Mouse (Mus musculus): ENCODE measurements around the gene AW822073. TPM values are rescaled to one million over a fixed set of nuclear protein-coding genes. Genes with fewer than 3 reads are reported as not detected.

The AW822073 gene
- polyA plus RNA-seq, 1 experiment = not detected

DNA sequence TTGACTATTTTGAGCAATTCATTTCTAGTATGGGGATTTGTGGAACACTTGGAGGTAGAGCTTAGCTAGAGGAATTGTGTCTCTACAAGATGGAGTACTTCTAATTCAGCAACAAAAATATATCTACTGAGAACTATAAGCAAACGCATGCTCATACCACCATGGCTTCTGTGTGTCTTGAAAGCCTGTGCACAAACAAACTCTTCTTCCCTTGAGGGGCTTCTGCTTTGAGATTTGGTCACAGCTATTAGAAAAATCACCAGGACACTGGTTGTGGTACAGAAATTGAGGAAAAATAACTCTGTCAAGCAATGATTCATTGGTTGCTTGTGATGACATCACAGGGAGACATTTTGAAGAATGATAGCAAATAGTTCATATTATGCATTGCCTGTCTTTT lies 9.4 kb downstream of the AW822073 start:
- WGBS = 90% methylated on average over 1 of the region's 1 CpGs
- TF ChIP-seq CTCF (IDR thresholded peaks at IDR 0.05; ENCODE audit: insufficient read depth, low read depth, low read length) (no peak), POLR2A (IDR thresholded peaks at IDR 0.05; ENCODE audit: insufficient read depth, low read depth, low read length) (no peak)
- Histone ChIP-seq H3K4me1 (ENCODE audit: control insufficient read depth, insufficient read depth, low read length) (no peaks in the 10 kb centered on the region), H3K27ac (ENCODE audit: insufficient read depth, low read depth, low read length) (no peak overlapping the region), H3K4me3 (ENCODE audit: insufficient read depth, low read depth, low read length) (no peak overlapping the region)

DNA sequence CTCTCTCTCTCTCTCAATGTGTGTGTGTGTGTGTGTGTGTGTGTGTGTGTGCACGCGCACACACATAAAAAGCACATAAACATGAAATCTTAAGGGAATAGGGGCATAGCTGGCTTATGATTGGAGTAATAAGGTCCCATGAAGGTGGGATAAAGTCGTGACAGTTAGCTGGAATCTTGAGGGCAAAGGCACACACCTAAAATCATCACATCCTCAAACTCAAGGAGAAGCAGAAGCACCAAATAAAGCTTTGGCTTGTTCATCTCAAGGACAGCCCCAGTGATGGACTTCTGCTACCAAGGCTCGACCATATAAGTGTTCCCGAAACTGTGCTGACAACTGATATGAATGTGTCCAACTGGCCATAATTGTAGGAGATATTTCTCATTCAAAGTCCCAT lies 9.8 kb downstream of the AW822073 start:
- Histone ChIP-seq H3K4me3 (ENCODE audit: insufficient read depth, low read depth, low read length) (no peak overlapping the region), H3K27ac (ENCODE audit: insufficient read depth, low read depth, low read length) (no peak overlapping the region), H3K4me1 (ENCODE audit: control insufficient read depth, insufficient read depth, low read length) (no peaks in the 10 kb centered on the region)
- TF ChIP-seq CTCF (IDR thresholded peaks at IDR 0.05; ENCODE audit: insufficient read depth, low read depth, low read length) = no peak
- TF ChIP-seq POLR2A (IDR thresholded peaks at IDR 0.05; ENCODE audit: insufficient read depth, low read depth, low read length) = no peak
- 78% methylated on average over 5 of the region's 5 CpGs for WGBS

GRCm38 (mm10) chr10:58214497-58214896 lies 10.2 kb downstream of the AW822073 start:
- Histone ChIP-seq H3K27ac (ENCODE audit: insufficient read depth, low read depth, low read length) (no peak overlapping the region), H3K4me1 (ENCODE audit: control insufficient read depth, insufficient read depth, low read length) (no peaks in the 10 kb centered on the region), H3K4me3 (ENCODE audit: insufficient read depth, low read depth, low read length) (no peak overlapping the region)
- TF ChIP-seq POLR2A (IDR thresholded peaks at IDR 0.05; ENCODE audit: insufficient read depth, low read depth, low read length) = no peak
- no peak for TF ChIP-seq CTCF (IDR thresholded peaks at IDR 0.05; ENCODE audit: insufficient read depth, low read depth, low read length)

GRCm38 (mm10) chr10:58212230-58212629 lies 12.5 kb downstream of the AW822073 start:
- Histone ChIP-seq H3K27ac (ENCODE audit: insufficient read depth, low read depth, low read length) (no peak overlapping the region), H3K4me3 (ENCODE audit: insufficient read depth, low read depth, low read length) (no peak overlapping the region), H3K4me1 (ENCODE audit: control insufficient read depth, insufficient read depth, low read length) (no peaks in the 10 kb centered on the region)
- WGBS = 78% methylated on average over 7 of the region's 7 CpGs
- no peak for TF ChIP-seq CTCF (IDR thresholded peaks at IDR 0.05; ENCODE audit: insufficient read depth, low read depth, low read length)
- TF ChIP-seq POLR2A (IDR thresholded peaks at IDR 0.05; ENCODE audit: insufficient read depth, low read depth, low read length) = no peak

- Histone ChIP-seq H3K4me3 (ENCODE audit: insufficient read depth, low read depth, low read length) (no peak overlapping the region), H3K4me1 (ENCODE audit: control insufficient read depth, insufficient read depth, low read length) (no peaks in the 10 kb centered on the region), H3K27ac (ENCODE audit: insufficient read depth, low read depth, low read length) (no peak overlapping the region)
- TF ChIP-seq CTCF (IDR thresholded peaks at IDR 0.05; ENCODE audit: insufficient read depth, low read depth, low read length) (no peak), POLR2A (IDR thresholded peaks at IDR 0.05; ENCODE audit: insufficient read depth, low read depth, low read length) (no peak)
- 96% methylated on average over 2 of the region's 2 CpGs for WGBS
These were observed 13.5 kb downstream of the AW822073 start for GRCm38 (mm10) chr10:58211213-58211612.

DNA sequence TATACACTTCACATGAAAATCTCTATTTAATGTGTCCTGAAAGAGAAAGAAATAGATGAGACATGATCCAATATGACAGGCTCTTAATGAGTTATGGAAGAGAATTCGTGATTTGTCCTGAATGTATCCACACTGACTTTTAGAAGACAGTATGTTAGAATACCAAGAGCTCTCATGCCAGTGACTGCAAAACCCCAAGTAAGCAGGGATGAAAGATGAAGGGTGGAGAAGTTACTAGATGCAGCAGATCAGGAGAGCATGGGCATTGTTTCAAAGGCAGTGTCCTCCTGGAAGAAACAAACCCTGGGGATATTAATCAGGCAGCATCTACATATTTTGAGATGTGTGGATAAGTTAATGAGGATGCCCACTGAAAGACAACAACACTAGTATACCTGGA lies 14.2 kb downstream of the AW822073 start:
- Histone ChIP-seq H3K27ac (ENCODE audit: insufficient read depth, low read depth, low read length) (no peak overlapping the region), H3K4me1 (ENCODE audit: control insufficient read depth, insufficient read depth, low read length) (no peaks in the 10 kb centered on the region), H3K4me3 (ENCODE audit: insufficient read depth, low read depth, low read length) (no peak overlapping the region)
- 60% methylated on average over 1 of the region's 1 CpGs for WGBS
- TF ChIP-seq POLR2A (IDR thresholded peaks at IDR 0.05; ENCODE audit: insufficient read depth, low read depth, low read length) = no peak
- TF ChIP-seq CTCF (IDR thresholded peaks at IDR 0.05; ENCODE audit: insufficient read depth, low read depth, low read length) = no peak

DNA sequence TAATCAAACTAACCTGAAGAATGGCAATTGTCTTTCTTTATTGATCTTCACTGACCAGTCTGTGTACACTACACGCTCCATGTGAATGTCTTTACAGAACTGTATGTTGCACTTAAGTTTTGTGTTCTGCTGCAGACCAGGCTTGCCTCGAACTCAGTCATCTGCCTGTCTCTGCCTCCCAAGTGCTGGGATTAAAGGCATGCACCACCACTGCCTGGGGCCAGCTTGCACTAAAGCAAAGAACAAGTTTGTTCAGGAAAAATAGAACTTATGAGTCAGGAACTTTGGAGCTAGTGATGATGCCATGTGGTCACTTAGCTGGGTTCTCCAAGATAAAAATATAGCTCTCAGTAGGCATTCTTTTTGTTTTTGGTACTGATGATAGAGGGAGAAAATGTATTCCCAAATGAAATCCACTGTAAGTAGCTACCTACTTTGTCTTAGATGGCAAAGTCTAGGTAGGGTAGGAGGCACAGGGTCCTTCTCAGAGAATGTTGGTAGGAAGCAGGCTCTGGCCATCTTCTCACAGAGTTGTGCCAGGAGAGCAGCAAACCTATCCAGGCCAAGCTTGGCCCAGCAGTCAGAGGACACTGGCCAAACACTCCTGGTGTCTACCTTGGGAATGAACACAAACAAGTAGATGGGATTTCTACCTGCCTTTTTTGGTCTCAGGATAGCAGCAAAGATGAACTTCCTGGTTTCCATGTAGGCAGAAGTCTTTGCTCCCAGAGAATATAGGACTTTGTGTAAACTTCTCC lies 14.8 kb downstream of the AW822073 start:
- WGBS = 65% methylated on average over 2 of the region's 2 CpGs
- Histone ChIP-seq H3K4me3 (ENCODE audit: insufficient read depth, low read depth, low read length) (no peak overlapping the region), H3K27ac (ENCODE audit: insufficient read depth, low read depth, low read length) (no peak overlapping the region), H3K4me1 (ENCODE audit: control insufficient read depth, insufficient read depth, low read length) (no peaks in the 10 kb centered on the region)
- no peak for TF ChIP-seq CTCF (IDR thresholded peaks at IDR 0.05; ENCODE audit: insufficient read depth, low read depth, low read length)
- no peak for TF ChIP-seq POLR2A (IDR thresholded peaks at IDR 0.05; ENCODE audit: insufficient read depth, low read depth, low read length)

- TF ChIP-seq CTCF (IDR thresholded peaks at IDR 0.05; ENCODE audit: insufficient read depth, low read depth, low read length) = no peak
- H3K27ac ChIP-seq (ENCODE audit: insufficient read depth, low read depth, low read length) = no peak overlapping the region
These were observed 17.9 kb downstream of the AW822073 start for GRCm38 (mm10) chr10:58206639-58207404.

GRCm38 (mm10) chr10:58205986-58206385 lies 18.7 kb downstream of the AW822073 start:
- no peak overlapping the region for H3K27ac ChIP-seq (ENCODE audit: insufficient read depth, low read depth, low read length)
- H3K4me3 ChIP-seq (ENCODE audit: insufficient read depth, low read depth, low read length) = no peak overlapping the region
- 28% methylated on average over 1 of the region's 1 CpGs for WGBS
- TF ChIP-seq POLR2A (IDR thresholded peaks at IDR 0.05; ENCODE audit: insufficient read depth, low read depth, low read length) (no peak), CTCF (IDR thresholded peaks at IDR 0.05; ENCODE audit: insufficient read depth, low read depth, low read length) (no peak)
- H3K4me1 ChIP-seq (ENCODE audit: control insufficient read depth, insufficient read depth, low read length) = no peaks in the 10 kb centered on the region

More at GRCm38 (mm10) chr10:58206639-58207404, 17.9 kb downstream of the AW822073 start:
- WGBS = 92% methylated on average over 4 of the region's 4 CpGs
- H3K4me1 ChIP-seq (ENCODE audit: control insufficient read depth, insufficient read depth, low read length) = no peaks in the 10 kb centered on the region
- no peak overlapping the region for H3K4me3 ChIP-seq (ENCODE audit: insufficient read depth, low read depth, low read length)

Other genes starting within 250 kb of the AW822073 start
- gene Duxf3, start 7.7 kb upstream of the AW822073 start, polyA plus RNA-seq (2012; ENCODE audit: insufficient read depth, insufficient read length, low replicate concordance, missing spikeins) = not detected in 2 replicates
- gene Gm4981, start 11.8 kb upstream of the AW822073 start, polyA plus RNA-seq (2012; ENCODE audit: insufficient read depth, insufficient read length, low replicate concordance, missing spikeins) = not detected in 2 replicates
- not detected in 2 replicates for gene Gcc2, start 30.6 kb upstream of the AW822073 start, polyA plus RNA-seq (2012; ENCODE audit: insufficient read depth, insufficient read length, low replicate concordance, missing spikeins)
- gene Lims1, start 98.5 kb upstream of the AW822073 start, polyA plus RNA-seq (2012; ENCODE audit: insufficient read depth, insufficient read length, low replicate concordance, missing spikeins) = not detected in 2 replicates
- 82.6 TPM in 1 of 2 replicates, not detected in the other for gene Ranbp2, start 222.0 kb upstream of the AW822073 start, polyA plus RNA-seq (2012; ENCODE audit: insufficient read depth, insufficient read length, low replicate concordance, missing spikeins)

Data from olfactory bulb, adult 2 months (tissue).